Mouse (Mus musculus): ENCODE measurements around the gene Tmem189. TPM values are rescaled to one million over a fixed set of nuclear protein-coding genes. Genes with fewer than 3 reads are reported as not detected.

Tmem189 gene
- polyA plus RNA-seq, 1 experiment from 2014 or later = 43.3 TPM

DNA sequence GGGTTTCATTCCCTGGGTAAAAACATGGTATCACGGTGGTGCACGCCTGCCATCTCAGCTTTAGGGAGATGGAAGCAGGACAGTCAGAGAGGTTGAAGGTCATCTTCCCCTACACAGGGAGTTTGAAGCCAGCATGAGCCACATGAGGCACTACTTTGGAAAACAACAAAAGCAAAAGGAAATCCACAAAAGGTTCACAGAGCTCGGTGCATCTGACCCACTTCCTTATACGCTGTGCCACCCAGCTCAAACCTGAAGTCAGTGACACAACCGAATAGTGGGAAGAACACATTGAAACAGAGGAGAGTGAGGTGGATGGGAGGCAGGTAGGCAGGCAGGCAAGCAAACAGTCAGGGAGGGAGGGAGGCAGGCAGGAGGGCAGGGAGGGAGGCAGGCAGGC is 11.8 kb upstream of the Tmem189 start:
- H3K27me3 ChIP-seq (ENCODE audit: insufficient read depth, low read length) = no peaks in the 10 kb centered on the region
- H3K4me1 ChIP-seq (ENCODE audit: insufficient read depth) = 0 out of 2 replicates have a peak, but pooled peaks cover 5% of the 10 kb centered on the region
- no peak overlapping the region for H3K4me3 ChIP-seq (ENCODE audit: low read depth, low read length)
- 72% methylated on average over 5 of the region's 5 CpGs for WGBS
- no peaks in the 10 kb centered on the region for H3K9me3 ChIP-seq (ENCODE audit: low read depth, low read length)
- no peak overlapping the region for H3K27ac ChIP-seq (ENCODE audit: low read depth)
- no peak overlapping the region for H3K9ac ChIP-seq
- no peaks in the 10 kb centered on the region for H3K36me3 ChIP-seq (ENCODE audit: insufficient read depth)
- H3K4me2 ChIP-seq = no peak overlapping the region
- ATAC-seq (ENCODE audit: insufficient read depth) = no peak
- no peak for DNase-seq
- no peak for TF ChIP-seq CTCF (IDR thresholded peaks at IDR 0.05; ENCODE audit: low read depth)

DNA sequence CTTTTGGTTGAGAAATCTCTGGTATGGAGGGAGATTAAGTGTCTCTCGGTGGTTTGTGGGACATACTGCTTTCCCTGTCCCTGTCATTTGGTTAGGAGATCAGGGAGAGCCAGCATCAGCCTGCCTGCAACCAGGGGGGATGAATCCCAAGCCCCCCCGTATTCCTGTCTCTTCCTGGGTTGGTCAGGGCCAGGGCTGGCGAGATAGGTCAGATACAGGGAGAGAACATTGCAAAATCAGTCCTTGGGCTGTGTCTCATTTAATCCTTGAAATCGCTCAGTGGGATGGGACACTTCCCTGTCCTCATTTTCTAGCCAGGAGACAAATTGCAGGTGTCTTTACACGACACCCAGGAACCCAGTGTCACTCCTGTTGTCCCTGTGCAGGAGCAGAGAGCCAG is 10.4 kb upstream of the Tmem189 start:
- Histone ChIP-seq H3K27me3 (ENCODE audit: insufficient read depth, low read length) (no peaks in the 10 kb centered on the region), H3K4me2 (no peak overlapping the region), H3K4me1 (ENCODE audit: insufficient read depth) (no peaks in the 10 kb centered on the region), H3K36me3 (ENCODE audit: insufficient read depth) (no peaks in the 10 kb centered on the region), H3K27ac (ENCODE audit: low read depth) (no peak overlapping the region), H3K9me3 (ENCODE audit: low read depth, low read length) (no peaks in the 10 kb centered on the region), H3K4me3 (ENCODE audit: low read depth, low read length) (no peak overlapping the region), H3K9ac (no peak overlapping the region)
- TF ChIP-seq CTCF (IDR thresholded peaks at IDR 0.05; ENCODE audit: low read depth) = no peak
- DNase-seq (no peak), ATAC-seq (ENCODE audit: insufficient read depth) (no peak)
- WGBS = 59% methylated on average over 5 of the region's 5 CpGs

DNA sequence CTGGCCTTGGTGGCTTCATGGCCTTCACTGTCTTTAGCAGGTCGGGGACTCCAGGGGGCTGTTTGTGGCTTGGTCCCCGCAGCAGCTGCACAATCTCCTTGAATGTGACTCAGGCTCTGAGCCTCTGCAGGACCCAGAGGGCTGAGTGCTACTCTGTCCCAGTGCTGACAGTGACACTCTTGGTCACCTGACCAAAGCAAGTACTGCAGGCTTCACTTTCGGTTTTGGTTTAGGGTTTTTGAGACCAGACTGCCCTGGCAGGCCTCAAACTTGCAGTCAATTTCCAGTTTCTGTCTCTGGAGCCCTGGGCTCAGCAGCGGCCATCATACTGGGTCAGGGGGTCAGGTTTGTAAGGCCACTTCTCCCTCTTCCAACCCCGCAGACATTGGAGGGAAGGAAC is 8.3 kb upstream of the Tmem189 start:
- WGBS = 31% methylated on average over 5 of the region's 5 CpGs
- Histone ChIP-seq H3K9me3 (ENCODE audit: low read depth, low read length) (no peaks in the 10 kb centered on the region), H3K27me3 (ENCODE audit: insufficient read depth, low read length) (no peaks in the 10 kb centered on the region), H3K4me2 (peak overlapping the region; percentile 27; the same call in 1 of the 2 replicates), H3K4me1 (ENCODE audit: insufficient read depth) (no peaks in the 10 kb centered on the region), H3K27ac (ENCODE audit: low read depth) (peak overlapping the region; percentile 54; the same call in 1 of the 2 replicates), H3K4me3 (ENCODE audit: low read depth, low read length) (no peak overlapping the region), H3K9ac (no peak overlapping the region), H3K36me3 (ENCODE audit: insufficient read depth) (peaks cover 11% of the 10 kb centered on the region; the same call in 1 of the 2 replicates)
- DNase-seq = peak; percentile 75
- peak; percentile 68 for ATAC-seq (ENCODE audit: insufficient read depth)
- no peak for TF ChIP-seq CTCF (IDR thresholded peaks at IDR 0.05; ENCODE audit: low read depth)

DNA sequence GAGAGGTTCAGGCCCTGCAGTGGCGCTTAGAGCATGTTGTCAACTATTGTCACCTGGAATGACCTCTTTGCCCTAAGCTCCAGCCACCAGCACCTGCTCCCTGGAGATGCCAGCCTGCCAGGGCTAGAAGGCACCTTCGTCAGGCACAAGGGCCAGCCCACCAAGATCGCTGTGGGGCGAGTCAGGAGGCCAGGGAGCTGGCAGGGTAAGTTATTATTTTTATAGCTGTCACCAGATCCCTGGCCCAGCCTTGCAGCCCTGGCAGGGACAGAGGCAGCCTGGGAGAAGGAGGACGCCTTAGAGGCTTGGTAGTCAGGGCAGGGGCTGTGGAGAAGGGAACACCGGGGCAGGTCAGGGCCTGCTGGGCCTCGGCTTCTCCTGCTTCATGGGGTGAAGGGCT is 6.5 kb upstream of the Tmem189 start:
- H3K9ac ChIP-seq = no peak overlapping the region
- ATAC-seq (ENCODE audit: insufficient read depth) = no peak
- no peak overlapping the region; the same call in 1 of the 2 replicates for H3K27ac ChIP-seq (ENCODE audit: low read depth)

DNA sequence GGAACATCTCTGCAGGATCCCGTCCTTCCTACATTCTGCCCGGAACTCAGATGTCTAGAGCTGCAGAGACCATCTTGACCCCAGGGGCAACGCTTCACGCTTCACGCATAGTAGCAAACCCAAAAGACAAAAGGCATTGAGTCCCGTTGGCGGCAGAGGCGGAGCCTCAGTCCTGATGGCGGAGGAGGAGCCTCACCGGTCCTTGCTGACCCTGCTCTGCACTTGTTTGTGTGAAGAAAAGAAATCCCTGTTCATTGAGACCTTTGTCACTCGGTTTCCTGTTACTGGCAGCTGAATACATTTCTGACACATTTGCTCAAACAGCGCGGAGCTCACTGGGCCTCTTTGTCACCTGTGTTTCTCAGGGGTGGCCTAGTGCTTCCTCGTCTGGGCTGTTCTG is 5.9 kb upstream of the Tmem189 start:
- 77% methylated on average over 14 of the region's 14 CpGs for WGBS
- Histone ChIP-seq H3K9me3 (ENCODE audit: low read depth, low read length) (no peaks in the 10 kb centered on the region), H3K4me3 (ENCODE audit: low read depth, low read length) (no peak overlapping the region), H3K27ac (ENCODE audit: low read depth) (no peak overlapping the region), H3K4me2 (no peak overlapping the region), H3K27me3 (ENCODE audit: insufficient read depth, low read length) (no peaks in the 10 kb centered on the region), H3K9ac (no peak overlapping the region), H3K36me3 (ENCODE audit: insufficient read depth) (peaks cover 24% of the 10 kb centered on the region), H3K4me1 (ENCODE audit: insufficient read depth) (no peaks in the 10 kb centered on the region)
- ATAC-seq (ENCODE audit: insufficient read depth) (no peak), DNase-seq (no peak)
- TF ChIP-seq CTCF (IDR thresholded peaks at IDR 0.05; ENCODE audit: low read depth) = no peak

More for the DNA sequence above, 6.5 kb upstream of the Tmem189 start:
- no peak for TF ChIP-seq CTCF (IDR thresholded peaks at IDR 0.05; ENCODE audit: low read depth)
- WGBS = 80% methylated on average over 7 of the region's 7 CpGs
- DNase-seq = no peak
- no peaks in the 10 kb centered on the region for H3K4me1 ChIP-seq (ENCODE audit: insufficient read depth)
- H3K9me3 ChIP-seq (ENCODE audit: low read depth, low read length) = no peaks in the 10 kb centered on the region
- H3K4me2 ChIP-seq = no peak overlapping the region
- no peaks in the 10 kb centered on the region for H3K27me3 ChIP-seq (ENCODE audit: insufficient read depth, low read length)
- no peak overlapping the region for H3K4me3 ChIP-seq (ENCODE audit: low read depth, low read length)
- peaks cover 19% of the 10 kb centered on the region; the same call in 1 of the 2 replicates for H3K36me3 ChIP-seq (ENCODE audit: insufficient read depth)

DNA sequence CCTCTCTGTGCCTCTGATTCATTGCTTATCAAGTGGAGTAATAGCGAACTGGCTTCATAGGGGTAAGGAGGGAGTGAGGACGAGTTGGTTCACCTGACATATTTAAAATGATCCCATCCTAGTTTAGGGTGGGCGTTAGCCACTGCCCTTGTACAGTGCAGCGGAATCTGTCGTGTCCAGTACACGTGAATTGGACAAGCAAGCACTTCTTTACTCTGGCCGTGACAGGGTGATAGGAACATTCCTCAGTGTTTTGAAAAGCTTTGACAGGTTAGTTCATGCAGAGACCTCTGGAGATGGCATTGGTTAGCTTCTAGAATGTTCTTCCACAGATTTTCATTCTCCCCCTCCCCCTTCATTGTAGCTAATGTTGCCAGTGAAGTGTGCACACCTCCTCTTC is 5.3 kb upstream of the Tmem189 start:
- TF ChIP-seq CTCF (IDR thresholded peaks at IDR 0.05; ENCODE audit: low read depth) = no peak
- H3K4me1 ChIP-seq (ENCODE audit: insufficient read depth) = no peaks in the 10 kb centered on the region

DNA sequence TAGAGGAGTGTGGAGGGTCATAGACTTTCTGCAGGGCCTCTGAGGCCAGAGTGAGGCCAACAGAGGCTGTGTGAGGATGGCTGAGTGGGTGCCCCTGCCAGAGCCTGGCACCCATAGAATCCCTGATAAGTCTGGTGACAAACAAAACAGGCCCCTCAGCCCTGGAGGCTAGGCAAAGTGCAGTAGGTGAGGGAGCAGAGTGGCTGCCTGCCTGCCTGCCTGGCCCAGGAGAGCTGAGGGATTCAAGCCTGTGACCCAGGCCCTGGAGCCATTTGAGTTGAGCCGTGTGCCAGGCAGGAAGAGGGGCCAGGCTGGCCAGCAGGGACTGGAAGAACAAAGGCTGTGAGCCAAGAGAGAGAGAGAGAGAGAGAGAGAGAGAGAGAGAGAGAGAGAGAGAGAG is 4.6 kb upstream of the Tmem189 start:
- ATAC-seq (ENCODE audit: insufficient read depth) = no peak
- Histone ChIP-seq H3K9ac (no peak overlapping the region), H3K27me3 (ENCODE audit: insufficient read depth, low read length) (no peaks in the 10 kb centered on the region), H3K4me2 (no peak overlapping the region), H3K27ac (ENCODE audit: low read depth) (no peak overlapping the region), H3K36me3 (ENCODE audit: insufficient read depth) (peaks cover 24% of the 10 kb centered on the region), H3K4me3 (ENCODE audit: low read depth, low read length) (no peak overlapping the region), H3K9me3 (ENCODE audit: low read depth, low read length) (no peaks in the 10 kb centered on the region), H3K4me1 (ENCODE audit: insufficient read depth) (no peaks in the 10 kb centered on the region)
- 44% methylated on average over 1 of the region's 1 CpGs for WGBS
- DNase-seq = no peak
- no peak for TF ChIP-seq CTCF (IDR thresholded peaks at IDR 0.05; ENCODE audit: low read depth)

More for the DNA sequence above, 5.3 kb upstream of the Tmem189 start:
- no peak overlapping the region for H3K9ac ChIP-seq
- DNase-seq (no peak), ATAC-seq (ENCODE audit: insufficient read depth) (no peak)
- H3K9me3 ChIP-seq (ENCODE audit: low read depth, low read length) = no peaks in the 10 kb centered on the region
- no peak overlapping the region for H3K4me3 ChIP-seq (ENCODE audit: low read depth, low read length)
- H3K27me3 ChIP-seq (ENCODE audit: insufficient read depth, low read length) = no peaks in the 10 kb centered on the region
- no peak overlapping the region for H3K27ac ChIP-seq (ENCODE audit: low read depth)
- WGBS = 92% methylated on average over 7 of the region's 7 CpGs
- peaks cover 24% of the 10 kb centered on the region for H3K36me3 ChIP-seq (ENCODE audit: insufficient read depth)
- H3K4me2 ChIP-seq = no peak overlapping the region

DNA sequence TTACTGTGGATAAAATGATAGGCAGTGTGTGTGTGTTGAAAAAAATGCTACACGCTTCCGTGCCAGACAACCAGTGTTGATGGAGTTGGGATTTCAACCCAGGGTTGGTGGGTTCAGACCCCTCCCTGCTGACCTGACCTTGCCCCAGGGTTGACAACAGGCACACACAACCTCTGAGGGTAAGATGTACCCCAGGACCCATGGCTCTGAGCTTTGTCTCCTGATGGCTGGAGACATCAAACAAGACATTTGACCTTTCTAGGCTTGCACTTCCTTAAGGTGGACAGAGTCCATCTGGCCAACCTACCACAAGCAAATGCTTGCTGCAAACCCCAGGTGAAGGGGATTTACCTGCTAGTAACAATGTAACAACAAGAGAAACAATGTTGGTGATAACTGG is 3.9 kb upstream of the Tmem189 start:
- TF ChIP-seq CTCF (IDR thresholded peaks at IDR 0.05; ENCODE audit: low read depth) = no peak
- H3K4me2 ChIP-seq = no peak overlapping the region
- no peaks in the 10 kb centered on the region for H3K4me1 ChIP-seq (ENCODE audit: insufficient read depth)
- no peaks in the 10 kb centered on the region for H3K9me3 ChIP-seq (ENCODE audit: low read depth, low read length)
- no peak overlapping the region for H3K27ac ChIP-seq (ENCODE audit: low read depth)
- 80% methylated on average over 2 of the region's 2 CpGs for WGBS
- H3K9ac ChIP-seq = no peak overlapping the region
- DNase-seq (no peak), ATAC-seq (ENCODE audit: insufficient read depth) (no peak)
- H3K4me3 ChIP-seq (ENCODE audit: low read depth, low read length) = no peak overlapping the region
- H3K36me3 ChIP-seq (ENCODE audit: insufficient read depth) = peaks cover 24% of the 10 kb centered on the region
- no peaks in the 10 kb centered on the region for H3K27me3 ChIP-seq (ENCODE audit: insufficient read depth, low read length)
